Mouse (Mus musculus) urinary bladder, postnatal 10 days (tissue): Measurements from ENCODE around the gene Ccn2.

ENCODE experiments used
- DNase-seq: peaks from one replicate; pipeline ENCODE4 v3.0.0; 2022; ENCODE audit warnings: low spot score

The Ccn2 gene

DNA sequence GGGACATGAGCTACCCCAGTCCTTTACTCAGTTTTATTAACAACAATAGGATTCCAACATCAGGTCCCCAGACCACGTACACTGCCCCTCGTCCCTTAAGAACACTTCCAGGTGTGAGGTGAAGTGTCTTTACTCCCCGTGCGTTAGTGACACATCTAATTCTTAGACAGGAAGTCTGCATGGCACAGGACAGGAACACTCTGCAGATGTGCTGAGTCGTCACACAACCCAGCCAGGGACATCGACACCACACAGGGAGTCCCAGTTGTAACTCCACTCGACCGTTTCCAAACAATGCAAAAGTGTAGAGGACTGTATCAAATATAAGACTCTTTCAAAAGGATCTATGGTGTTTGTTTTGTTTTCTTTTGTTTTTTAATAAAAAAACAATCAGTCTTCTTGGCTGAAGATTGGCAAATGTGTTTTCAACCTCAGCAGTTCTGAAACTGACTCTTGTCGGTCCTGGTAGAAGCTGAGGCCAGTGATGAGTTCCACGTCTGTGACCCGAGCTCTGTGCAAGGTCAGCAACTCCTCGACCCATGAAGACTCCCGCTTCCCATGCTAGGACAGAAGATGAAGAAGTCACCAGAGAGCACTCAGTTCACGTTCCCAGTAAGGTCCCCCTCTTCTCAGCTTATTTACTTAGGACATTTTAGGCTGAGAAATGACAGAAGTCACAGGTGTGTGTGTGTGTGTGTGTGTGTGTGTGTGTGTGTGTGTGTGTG is 46.3 kb downstream of the Ccn2 start:
- no peak for DNase-seq

GRCm38 (mm10) chr10:24642796-24643580 is 47.7 kb downstream of the Ccn2 start:
- DNase-seq: no peak

- DNase-seq: no peak
Observed at GRCm38 (mm10) chr10:24645169-24645568, 49.9 kb downstream of the Ccn2 start.
